Mouse (Mus musculus) lung, adult 2 months (tissue): Measurements from ENCODE around the gene Sipa1l3.

Experiments
- CTCF ChIP-seq: fragments of 200-500 bp; IDR thresholded peaks from 2 replicates; pipeline ENCODE4 v1.5.1; 2011; ENCODE audit warnings: mild to moderate bottlenecking, low read length, control low read depth; ENCODE audit not compliant: insufficient read depth
- POLR2A ChIP-seq: fragments of 200-500 bp; IDR thresholded peaks from 2 replicates; pipeline ENCODE4 v1.6.1; 2011; ENCODE audit warnings: low read depth, mild to moderate bottlenecking, control low read depth, low read length, borderline replicate concordance; ENCODE audit errors: extremely low read depth

DNA sequence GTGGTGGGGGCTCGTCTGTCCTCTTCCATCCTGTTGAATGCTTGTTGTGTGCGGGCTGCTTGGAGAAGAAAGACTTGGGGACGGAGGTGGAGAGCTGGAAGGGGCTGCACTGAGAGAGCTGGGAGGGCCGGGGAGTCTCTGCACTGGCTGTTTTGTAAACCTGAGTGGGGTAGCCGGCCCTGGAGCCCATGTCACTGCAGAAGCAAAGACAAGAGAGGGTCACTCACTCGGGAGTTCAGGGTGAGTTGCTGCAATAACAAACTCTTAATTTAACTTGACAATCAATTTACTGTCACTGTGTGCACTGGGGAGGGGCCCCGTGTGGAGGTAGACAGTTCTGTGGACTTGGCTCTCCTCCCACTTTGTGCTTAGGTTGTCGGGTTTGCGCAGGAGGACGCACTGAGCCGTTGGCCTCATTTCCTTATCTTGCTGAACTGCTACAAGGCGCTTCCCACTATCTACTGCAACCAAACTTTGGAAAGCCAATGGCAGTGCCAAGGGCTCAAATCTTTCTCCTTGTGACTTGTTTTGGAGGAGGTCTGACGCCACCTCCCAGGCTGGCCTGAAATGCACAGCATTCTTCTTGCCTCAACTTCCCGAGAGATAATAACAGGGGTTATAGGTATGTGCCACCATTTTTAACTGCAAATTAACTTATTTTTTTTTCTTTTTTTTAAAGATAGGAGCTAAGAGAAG is 179.3 kb downstream of the Sipa1l3 start:
- no peak for TF ChIP-seq CTCF
- TF ChIP-seq POLR2A = no peak
